Mouse (Mus musculus): Measurements from ENCODE around the gene Mapk11.

GRCm38 (mm10) chr15:89131316-89131715, 18.1 kb downstream of the Mapk11 start:
- TF ChIP-seq CTCF (IDR thresholded peaks at IDR 0.05; ENCODE audit: low read depth, low read length) (no peak), POLR2A (IDR thresholded peaks at IDR 0.05; ENCODE audit: borderline replicate concordance, low read depth, low read length) (no peak)

Measured in bone marrow macrophage, adult 2 months (primary cell).